Comparison of ENCODE assay signal across 12 mouse cellular contexts in genomic region chr17:70993385-70993807, GRCm38 (mm10). TPM values are rescaled to one million over a fixed set of nuclear protein-coding genes. Genes with fewer than 3 reads are reported as not detected.
DNase-seq lines count a peak whose midpoint lies in the region; ATAC-seq and TF ChIP-seq lines count a peak whose summit lies in the region.
"Had no signal": no experiment of that assay in that cellular context is flagged by ENCODE, and none has a peak within 500 bp of the region (broad histone marks: within the 10 kb centered on the region; RNA-seq: fewer than 3 reads in every experiment).

No protein-coding gene starts in this region.

- TF ChIP-seq CTCF in gastrocnemius, adult 2 months (IDR thresholded peaks at IDR 0.05), result no peak
- no peak for TF ChIP-seq CTCF in lung, postnatal 0 days (IDR thresholded peaks at IDR 0.05)

- peak; percentile 94 for TF ChIP-seq EP300 in lung, postnatal 0 days (IDR thresholded peaks at IDR 0.05)

- H3K9ac ChIP-seq in heart, embryonic 11.5 days (ENCODE audit: low read depth, low read length), result no peak overlapping the region
- H3K9ac ChIP-seq in lung, postnatal 0 days (replicated peaks; ENCODE audit: low read depth), result no peak overlapping the region
- H3K9ac ChIP-seq: limb, embryonic 13.5 days had no signal

- peak overlapping the region; percentile 56 for H3K4me3 ChIP-seq in gastrocnemius, adult 2 months
- H3K4me3 ChIP-seq in heart, embryonic 11.5 days (ENCODE audit: low read depth, low read length), result no peak overlapping the region
- H3K4me3 ChIP-seq in lung, postnatal 0 days (ENCODE audit: low read depth, low read length), result no peak overlapping the region
- H3K4me3 ChIP-seq: erythroblast, embryonic 14.5 days; limb, embryonic 13.5 days had no signal

- H3K9me3 ChIP-seq in heart, embryonic 11.5 days (replicated peaks; ENCODE audit: control insufficient read depth, low read length), result no peaks in the 10 kb centered on the region
- H3K9me3 ChIP-seq in lung, postnatal 0 days (ENCODE audit: low read length), result no peaks in the 10 kb centered on the region
- H3K9me3 ChIP-seq: limb, embryonic 13.5 days had no signal

- intact Hi-C loops in gastrocnemius, adult 2 months (cut with DNase I), result no loop called here

- peak overlapping the region; percentile 100 for H3K27ac ChIP-seq in gastrocnemius, adult 2 months
- H3K27ac ChIP-seq in heart, embryonic 11.5 days (ENCODE audit: low read depth, low read length), result peak overlapping the region; percentile 87
- H3K27ac ChIP-seq in lung, postnatal 0 days (ENCODE audit: low read length), result peak overlapping the region; percentile 99

- H3K36me3 ChIP-seq in heart, embryonic 11.5 days (ENCODE audit: control insufficient read depth, insufficient read depth, low read length), result peaks cover 22% of the 10 kb centered on the region
- H3K36me3 ChIP-seq in lung, postnatal 0 days (ENCODE audit: insufficient read depth, low read length), result peaks cover 15% of the 10 kb centered on the region; the same call in 1 of the 2 replicates

- no peaks in the 10 kb centered on the region for H3K27me3 ChIP-seq in heart, embryonic 11.5 days (ENCODE audit: control insufficient read depth, insufficient read depth, low read length)
- no peaks in the 10 kb centered on the region for H3K27me3 ChIP-seq in lung, postnatal 0 days (replicated peaks; ENCODE audit: insufficient read depth, low read length)
- H3K27me3 ChIP-seq: limb, embryonic 13.5 days had no signal

- H3K4me1 ChIP-seq in heart, embryonic 11.5 days (ENCODE audit: control insufficient read depth, insufficient read depth, low read length), result peaks cover 52% of the 10 kb centered on the region
- H3K4me1 ChIP-seq in lung, postnatal 0 days (ENCODE audit: insufficient read depth, low read depth, low read length), result peaks cover 25% of the 10 kb centered on the region; the same call in 1 of the 2 replicates

- peak overlapping the region; percentile 27 for H3K4me2 ChIP-seq in heart, embryonic 11.5 days
- H3K4me2 ChIP-seq in lung, postnatal 0 days (replicated peaks; ENCODE audit: low read depth, low read length), result no peak overlapping the region
- H3K4me2 ChIP-seq: limb, embryonic 13.5 days had no signal

- no peak for DNase-seq in gastrocnemius, adult 2 months
- DNase-seq in gastrocnemius, postnatal 4 days (ENCODE audit: low spot score in 2 of 2), result no peak
- DNase-seq in Muller cell, postnatal 12 days (ENCODE audit: inconsistent ontology term), result peak; percentile 86
- DNase-seq in lung, postnatal 0 days (ENCODE audit: low spot score), result peak; percentile 92
- no peak for DNase-seq in neural tube, embryonic 10.5 days (ENCODE audit: extremely low spot score, low spot score)
- no peak for DNase-seq in testis, postnatal 14 days (ENCODE audit: low spot score)
- DNase-seq in frontal cortex, postnatal 36 days (ENCODE audit: low spot score in 2 of 2), result no peak
- DNase-seq: cerebellum, adult 18-20 months; right cerebral cortex, adult 18-20 months had no signal

- 10% methylated on average over 3 of the region's 3 CpGs for WGBS in heart, embryonic 11.5 days (ENCODE audit: insufficient replicate concordance)
- 5% methylated on average over 3 of the region's 3 CpGs for WGBS in lung, postnatal 0 days

- no peak for ATAC-seq in heart, embryonic 11.5 days (replicated peaks; ENCODE audit: insufficient number of reproducible peaks, low FRiP score, low TSS enrichment)
- ATAC-seq in lung, postnatal 0 days, result peak; percentile 31

RNA-seq across cellular contexts. Expression of gene Myom1, which starts 9.0 kb away (rescaled TPM):
- 1,000 to 10,000 TPM; 1,223 to 1,379 TPM for total RNA-seq in gastrocnemius, adult 2 months (2021)
- total RNA-seq in gastrocnemius, postnatal 4 days (2021), result 100 to 1,000 TPM; 917 to 927 TPM
- polyA plus RNA-seq in heart, embryonic 11.5 days (2014; fragmentation: Nextera tagmentation; extraction: Ambion mirVana), result 208 and 237 TPM in 2 replicates
- polyA plus RNA-seq in lung, postnatal 0 days (2015; fragmentation: Nextera tagmentation; extraction: Ambion mirVana), result 9.2 and 12.7 TPM in 2 replicates
- polyA plus RNA-seq: erythroblast, embryonic 14.5 days had no signal

RNA-seq across cellular contexts. Expression of gene Myl12a, which starts 9.3 kb away (rescaled TPM):
- total RNA-seq in gastrocnemius, adult 2 months (2021), result 100 to 1,000 TPM; 301 to 553 TPM
- total RNA-seq in gastrocnemius, postnatal 4 days (2021), result 100 to 1,000 TPM; 712 to 757 TPM
- polyA plus RNA-seq in heart, embryonic 11.5 days (2014; fragmentation: Nextera tagmentation; extraction: Ambion mirVana), result 878 and 906 TPM in 2 replicates
- polyA plus RNA-seq in lung, postnatal 0 days (2015; fragmentation: Nextera tagmentation; extraction: Ambion mirVana), result 1,283 and 1,300 TPM in 2 replicates

Comparison
In these comparisons a context has a peak if more than half of its experiments do, and no peak if none do; other contexts are left out.
1. DNase-seq: peak in Muller cell, postnatal 12 days (single experiment) and lung, postnatal 0 days (single experiment); none in gastrocnemius, adult 2 months (single experiment), gastrocnemius, postnatal 4 days (0 of 2), neural tube, embryonic 10.5 days (single experiment), testis, postnatal 14 days (single experiment) and frontal cortex, postnatal 36 days (0 of 2).
2. Peak in every context shown above with its lines, with median percentiles within 50 percentile points of each other: H3K27ac ChIP-seq.